Mouse (Mus musculus) hindbrain, postnatal 0 days (tissue): Measurements from ENCODE around the gene Zfp60. TPM values are rescaled to one million over a fixed set of nuclear protein-coding genes. Genes with fewer than 3 reads are reported as not detected.

Source experiments
- ATAC-seq: fragments of 200-750 bp; cut with Nextera tagmentation; 2 replicates; pipeline ENCODE4 v1.8.0; 2017; ENCODE audit warnings: mild to moderate bottlenecking, moderate TSS enrichment, moderate library complexity
- DNase-seq: peaks from one replicate; pipeline ENCODE4 v3.0.0-alpha.2; 2015; ENCODE audit warnings: low spot score
- H3K27ac ChIP-seq: fragments of 300-500 bp; sonication (generic); 2 replicates; pipeline ENCODE4 v1.5.1; 2014; ENCODE audit warnings: mild to moderate bottlenecking
- H3K27me3 ChIP-seq: fragments of 300-500 bp; sonication (generic); 2 replicates; pipeline ENCODE4 v1.6.1; 2014; ENCODE audit warnings: low read length, mixed read lengths; ENCODE audit not compliant: insufficient read depth
- H3K36me3 ChIP-seq: fragments of 300-500 bp; sonication (generic); 2 replicates; pipeline ENCODE4 v1.6.1; 2014; ENCODE audit warnings: low read length, mixed read lengths; ENCODE audit not compliant: insufficient read depth
- H3K4me1 ChIP-seq: fragments of 300-500 bp; sonication (generic); 2 replicates; pipeline ENCODE4 v1.6.1; 2014; ENCODE audit warnings: antibody characterized with exemption, low read length, mixed read lengths; ENCODE audit not compliant: insufficient read depth
- H3K4me2 ChIP-seq: fragments of 300-500 bp; sonication (generic); 2 replicates; pipeline ENCODE4 v1.6.1; 2014; ENCODE audit warnings: low read depth, mild to moderate bottlenecking, low read length, moderate library complexity, mixed read lengths
- H3K4me3 ChIP-seq: fragments of 300-500 bp; sonication (generic); 2 replicates; pipeline ENCODE4 v1.5.1; 2014; ENCODE audit warnings: low read length
- H3K9ac ChIP-seq: fragments of 300-500 bp; sonication (generic); replicated peaks from 2 replicates; pipeline ENCODE4 v1.6.1; 2014; ENCODE audit warnings: mild to moderate bottlenecking, low read length, moderate library complexity, mixed read lengths
- H3K9me3 ChIP-seq: fragments of 300-500 bp; sonication (generic); 2 replicates; pipeline ENCODE4 v1.6.1; 2016; ENCODE audit warnings: low read length, mixed read lengths
- CTCF ChIP-seq: IDR thresholded peaks from 2 replicates; pipeline ENCODE4 v1.5.1; 2016; ENCODE audit warnings: antibody characterized with exemption, control low read depth, low read depth
- WGBS: fragments of 180-500 bp; shearing (Covaris S2); extraction: QIAGEN DNeasy Blood & Tissue Kit; methylation state at CpG from one replicate; pipeline ENCODE4 v1.1.7; 2014; 5-methylcytosine and 5-hydroxymethylcytosine counted together
- polyA plus RNA-seq: library from polyadenylated mRNA; unstranded; fragments of >200 nt; fragmentation: Nextera tagmentation; extraction: Ambion mirVana; gene quantifications from 2 replicates; pipeline ENCODE4 v1.2.1, GENCODE M21; 2015
- total RNA-seq: library from RNA; depleted of rRNA; stranded (reverse); fragments of >200 nt; gene quantifications from 2 replicates; pipeline ENCODE4 v1.2.3, GENCODE M21; 2014; rRNA removed

Zfp60 gene
- total RNA-seq: 24.3 and 25.3 TPM in 2 replicates
- 35.1 and 36.0 TPM in 2 replicates for polyA plus RNA-seq

DNA sequence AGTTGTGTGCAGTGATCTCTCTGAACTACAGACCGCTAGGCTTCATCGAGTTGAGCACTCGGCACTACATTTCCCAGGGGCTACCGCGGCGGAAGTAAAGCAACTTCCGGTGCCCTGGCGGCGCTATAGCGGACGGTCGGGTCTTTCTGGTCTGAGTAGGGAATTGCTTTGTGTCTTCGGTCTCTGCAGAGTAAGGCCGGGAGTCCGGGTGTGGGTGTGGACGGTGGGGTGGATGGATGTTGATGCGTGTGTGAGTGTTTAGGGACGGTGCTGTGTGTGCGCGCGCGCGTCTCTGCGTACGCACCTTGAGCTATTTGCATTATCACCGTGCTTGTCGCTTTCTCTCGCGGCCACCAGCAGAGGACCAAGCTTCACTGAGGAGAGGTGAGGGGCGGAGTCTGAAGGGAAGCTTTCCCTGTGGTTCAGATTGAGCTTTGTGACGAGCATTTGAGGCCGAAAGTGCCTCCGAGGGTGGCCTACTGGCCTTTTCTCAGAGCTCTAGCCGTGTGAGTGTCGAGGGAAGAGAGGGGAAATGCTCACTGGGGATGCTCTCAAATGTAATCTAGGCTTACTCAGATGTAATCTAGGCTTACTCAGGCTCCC is at the start of gene Zfp60:
Gene Zfp60, plus strand, starts transcription at position 109 of the 603 bp plus-strand sequence.
- WGBS: under 1% methylated on average over 35 of the region's 35 CpGs
- Histone ChIP-seq H3K4me3 (peak within 1 kb of the TSS; percentile 62), H3K36me3 (no peaks in the 10 kb centered on the region), H3K9ac (peak within 1 kb of the TSS; percentile 95), H3K9me3 (no peaks in the 10 kb centered on the region), H3K4me1 (peaks cover 12% of the 10 kb centered on the region; the same call in 1 of the 2 replicates), H3K4me2 (peak within 1 kb of the TSS; percentile 74), H3K27ac (peak within 1 kb of the TSS; percentile 99), H3K27me3 (no peaks in the 10 kb centered on the region)
- DNase-seq (peak; percentile 96), ATAC-seq (peak; percentile 93)
- peak; percentile 73 for TF ChIP-seq CTCF

- no peak for ATAC-seq
- Histone ChIP-seq H3K9me3 (no peaks in the 10 kb centered on the region), H3K4me3 (no peak overlapping the region), H3K27ac (no peak overlapping the region), H3K4me1 (0 out of 2 replicates have a peak, but pooled peaks cover under 1% of the 10 kb centered on the region), H3K9ac (no peak overlapping the region), H3K27me3 (no peaks in the 10 kb centered on the region), H3K4me2 (no peak overlapping the region), H3K36me3 (no peaks in the 10 kb centered on the region)
- 71% methylated on average over 2 of the region's 2 CpGs for WGBS
- TF ChIP-seq CTCF: no peak
- DNase-seq: no peak
These were observed 48.0 kb upstream of the Zfp60 start for GRCm38 (mm10) chr7:27683218-27683617.

DNA sequence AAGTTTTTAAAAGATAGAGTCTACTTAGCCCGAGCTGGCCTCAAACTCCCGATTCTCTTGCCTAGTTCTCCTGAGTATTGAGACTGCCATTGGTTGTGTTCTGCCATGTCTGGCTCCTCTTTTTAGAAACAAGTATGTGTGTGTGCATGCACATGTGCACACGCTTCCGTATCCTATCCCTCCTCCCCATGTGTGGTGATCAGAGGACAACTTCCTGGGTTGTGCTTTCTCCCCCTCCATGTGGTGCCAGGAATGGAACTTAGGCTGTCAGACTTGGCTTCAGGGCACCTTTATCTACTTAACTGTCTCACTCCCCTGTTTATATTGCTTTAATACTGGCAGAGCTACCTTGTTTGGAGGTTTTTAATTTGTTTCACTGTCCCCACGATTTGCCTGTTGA is 46.0 kb upstream of the Zfp60 start:
- H3K4me3 ChIP-seq: 0 out of 2 replicates have a peak overlapping the region, but pooled peaks have one; percentile 15
- H3K4me2 ChIP-seq: peak overlapping the region; percentile 43
- no peaks in the 10 kb centered on the region for H3K36me3 ChIP-seq
- H3K27me3 ChIP-seq: no peaks in the 10 kb centered on the region
- H3K9me3 ChIP-seq: no peaks in the 10 kb centered on the region
- 36% methylated on average over 5 of the region's 5 CpGs for WGBS
- no peak for TF ChIP-seq CTCF
- ATAC-seq (no peak), DNase-seq (no peak)
- H3K9ac ChIP-seq: no peak overlapping the region
- 0 out of 2 replicates have a peak, but pooled peaks cover 3% of the 10 kb centered on the region for H3K4me1 ChIP-seq
- peak overlapping the region; percentile 45; the same call in 1 of the 2 replicates for H3K27ac ChIP-seq

GRCm38 (mm10) chr7:27685681-27686080 is 45.5 kb upstream of the Zfp60 start:
- Histone ChIP-seq H3K27me3 (no peaks in the 10 kb centered on the region), H3K4me1 (0 out of 2 replicates have a peak, but pooled peaks cover 3% of the 10 kb centered on the region), H3K4me3 (peak overlapping the region; percentile 15; the same call in 1 of the 2 replicates), H3K27ac (peak overlapping the region; percentile 45; the same call in 1 of the 2 replicates), H3K4me2 (peak overlapping the region; percentile 43), H3K36me3 (no peaks in the 10 kb centered on the region), H3K9ac (no peak overlapping the region), H3K9me3 (no peaks in the 10 kb centered on the region)
- TF ChIP-seq CTCF: peak; percentile 86
- peak; percentile 72 for DNase-seq
- no peak for ATAC-seq
- 3% methylated on average over 6 of the region's 6 CpGs for WGBS

DNA sequence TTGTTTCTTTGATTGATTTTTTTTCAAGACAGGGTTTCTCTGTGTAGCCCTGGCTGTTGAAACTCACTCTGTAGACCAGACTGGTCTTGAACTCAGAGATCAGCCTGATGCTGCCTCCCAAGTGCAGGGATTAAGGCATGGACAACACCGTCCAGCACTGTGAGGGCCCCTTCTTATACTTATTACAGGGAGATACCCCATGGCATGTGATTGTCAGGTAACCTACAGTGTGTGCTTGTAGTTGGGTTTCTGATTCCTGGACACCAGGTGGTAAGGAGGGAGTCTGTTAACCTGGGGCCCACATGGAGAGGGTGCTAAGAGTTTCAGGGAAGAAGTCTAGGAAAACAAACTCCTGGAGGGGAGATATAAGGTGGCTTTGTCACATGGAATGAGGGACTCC is 44.1 kb upstream of the Zfp60 start:
- no peak for TF ChIP-seq CTCF
- H3K27me3 ChIP-seq: no peaks in the 10 kb centered on the region
- WGBS: 74% methylated on average over 1 of the region's 1 CpGs
- 0 out of 2 replicates have a peak, but pooled peaks cover 3% of the 10 kb centered on the region for H3K4me1 ChIP-seq
- H3K9me3 ChIP-seq: no peaks in the 10 kb centered on the region
- DNase-seq (no peak), ATAC-seq (no peak)
- no peaks in the 10 kb centered on the region for H3K36me3 ChIP-seq
- H3K27ac ChIP-seq: no peak overlapping the region
- H3K9ac ChIP-seq: no peak overlapping the region
- no peak overlapping the region for H3K4me3 ChIP-seq
- no peak overlapping the region for H3K4me2 ChIP-seq

GRCm38 (mm10) chr7:27687836-27688235 is 43.4 kb upstream of the Zfp60 start:
- DNase-seq: no peak
- ATAC-seq: no peak
- 0 out of 2 replicates have a peak, but pooled peaks cover 3% of the 10 kb centered on the region for H3K4me1 ChIP-seq
- 0 out of 2 replicates have a peak overlapping the region, but pooled peaks have one; percentile 70 for H3K4me2 ChIP-seq
- H3K27ac ChIP-seq: no peak overlapping the region
- no peak overlapping the region for H3K4me3 ChIP-seq
- no peak overlapping the region for H3K9ac ChIP-seq
- no peaks in the 10 kb centered on the region for H3K27me3 ChIP-seq
- 69% methylated on average over 3 of the region's 3 CpGs for WGBS
- no peaks in the 10 kb centered on the region for H3K36me3 ChIP-seq
- no peaks in the 10 kb centered on the region for H3K9me3 ChIP-seq
- TF ChIP-seq CTCF: no peak
